Mouse (Mus musculus) C2C12 (cell line): ENCODE results near the gene Gm20388. TPM values are rescaled to one million over a fixed set of nuclear protein-coding genes. Genes with fewer than 3 reads are reported as not detected.

Experiments
- H3K27me3 ChIP-seq: one replicate; pipeline ENCODE4 v1.6.1; 2011; ENCODE audit not compliant: control insufficient read depth, insufficient read depth, insufficient read length
- H3K36me3 ChIP-seq: one replicate; pipeline ENCODE4 v1.6.1; 2011; ENCODE audit not compliant: control insufficient read depth, insufficient read depth
- H3K4me3 ChIP-seq: one replicate; pipeline ENCODE4 v1.5.1; 2011; ENCODE audit warnings: mild to moderate bottlenecking, control low read depth; ENCODE audit not compliant: poor library complexity, insufficient read depth, severe bottlenecking
- H3K79me2 ChIP-seq: one replicate; pipeline ENCODE4 v1.6.1; 2011; ENCODE audit not compliant: control insufficient read depth, insufficient read depth
- H3K79me3 ChIP-seq: one replicate; pipeline ENCODE4 v1.6.1; 2011; ENCODE audit warnings: low read depth, control low read depth
- H3ac ChIP-seq: one replicate; pipeline ENCODE3; 2011; ENCODE audit warnings: low read depth; ENCODE audit not compliant: control insufficient read depth, insufficient read length
- CEBPB ChIP-seq: IDR thresholded peaks from one replicate; pipeline ENCODE4 v1.6.1; 2011; ENCODE audit warnings: low read depth, mild to moderate bottlenecking, control low read depth, moderate library complexity
- CTCF ChIP-seq: IDR thresholded peaks from one replicate; pipeline ENCODE4 v1.5.1; 2011; ENCODE audit not compliant: control insufficient read depth, insufficient read depth, insufficient read length
- FOSL1 ChIP-seq: IDR thresholded peaks from one replicate; pipeline ENCODE4 v1.8.0; 2011; ENCODE audit warnings: mild to moderate bottlenecking, low read length; ENCODE audit not compliant: poor library complexity, insufficient read depth, severe bottlenecking
- MAX ChIP-seq: IDR thresholded peaks from one replicate; pipeline ENCODE4 v1.6.1; 2011; ENCODE audit warnings: mild to moderate bottlenecking, control low read depth
- MYOD1 ChIP-seq: IDR thresholded peaks from one replicate; pipeline ENCODE4 v1.6.1; 2011; ENCODE audit warnings: low read depth; ENCODE audit not compliant: control insufficient read depth, insufficient read length
- MYOG ChIP-seq: IDR thresholded peaks from one replicate; pipeline ENCODE4 v1.6.1; 2011; ENCODE audit not compliant: control insufficient read depth, insufficient read length; ENCODE audit errors: extremely low read depth
- USF1 ChIP-seq: IDR thresholded peaks from one replicate; pipeline ENCODE4 v1.6.1; 2011; ENCODE audit warnings: low read depth, mild to moderate bottlenecking, control low read depth, moderate library complexity
- polyA plus RNA-seq: library from polyadenylated mRNA; unstranded; fragments of >200 nt; fragmentation: generic; extraction: Trizol; gene quantifications from one replicate; pipeline ENCODE4 v1.2.1, GENCODE M21; 2012; ENCODE audit warnings: missing spikeins

Gm20388 gene
- polyA plus RNA-seq, 1 experiment: 15.0 TPM

DNA sequence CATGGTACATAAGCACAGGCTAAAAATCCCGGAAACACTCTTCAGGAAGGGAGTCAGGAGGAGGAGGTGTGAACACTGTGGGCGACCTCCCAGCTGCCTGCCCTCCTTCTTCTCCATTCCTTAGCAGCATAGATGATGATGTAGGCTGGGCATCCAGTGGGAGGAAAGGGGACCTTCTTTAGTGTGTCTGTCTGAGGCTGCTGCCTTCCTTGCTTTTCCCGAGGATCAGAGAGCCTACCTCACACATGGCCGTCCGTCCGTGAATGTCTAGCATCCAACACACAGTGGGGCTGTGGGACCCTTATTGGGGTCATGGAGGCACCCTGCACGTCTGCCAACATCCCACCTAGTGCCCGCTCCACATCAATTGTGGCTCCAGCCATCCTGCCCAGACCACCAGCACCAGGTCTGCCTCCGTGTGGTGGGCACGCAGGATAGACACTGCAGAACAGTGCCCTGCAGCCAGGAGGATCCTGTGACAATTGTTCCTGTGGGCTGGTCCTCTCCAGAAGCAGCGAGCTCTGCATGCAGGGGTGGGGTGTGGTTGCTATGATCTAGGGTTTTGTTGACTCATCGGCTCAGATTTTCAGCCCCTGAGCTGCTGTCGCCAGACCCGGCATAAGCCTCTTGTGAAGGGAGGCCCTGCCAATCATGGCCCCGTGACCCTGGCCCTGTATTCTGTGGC lies 2174.2 kb downstream of the Gm20388 start:
- Histone ChIP-seq H3K79me2 (no peaks in the 10 kb centered on the region), H3K79me3 (no peaks in the 10 kb centered on the region), H3K4me3 (no peak overlapping the region), H3K36me3 (no peaks in the 10 kb centered on the region), H3K27me3 (no peaks in the 10 kb centered on the region), H3ac (no peak overlapping the region)
- TF ChIP-seq USF1 (peak; percentile 51), MYOD1 (no peak)

DNA sequence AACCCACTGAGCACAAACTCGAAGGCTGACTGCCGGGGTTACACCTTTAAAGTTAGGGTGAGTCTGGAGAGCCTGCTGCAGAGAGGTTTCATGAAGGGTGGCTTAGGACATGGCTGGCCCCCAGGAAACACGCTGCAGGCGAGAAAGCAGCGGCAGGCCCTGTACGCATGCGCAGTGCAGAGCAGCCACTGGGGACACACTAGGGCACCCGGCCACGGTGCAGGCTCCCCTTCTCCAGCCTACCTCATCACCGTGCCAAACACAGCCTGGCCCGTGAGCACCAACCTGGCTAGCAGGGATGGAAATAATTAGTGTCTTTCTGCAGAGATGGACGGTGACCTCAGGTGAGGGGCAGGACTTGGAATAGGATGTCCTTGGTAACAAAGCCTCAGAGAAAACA lies 2175.4 kb downstream of the Gm20388 start:
- no peaks in the 10 kb centered on the region for H3K27me3 ChIP-seq
- H3K79me2 ChIP-seq: no peaks in the 10 kb centered on the region
- no peak overlapping the region for H3ac ChIP-seq
- H3K36me3 ChIP-seq: no peaks in the 10 kb centered on the region
- no peaks in the 10 kb centered on the region for H3K79me3 ChIP-seq
- TF ChIP-seq MYOD1 (no peak), USF1 (no peak), FOSL1 (no peak), CTCF (no peak), MYOG (no peak), CEBPB (no peak), MAX (no peak)
- H3K4me3 ChIP-seq: no peak overlapping the region

DNA sequence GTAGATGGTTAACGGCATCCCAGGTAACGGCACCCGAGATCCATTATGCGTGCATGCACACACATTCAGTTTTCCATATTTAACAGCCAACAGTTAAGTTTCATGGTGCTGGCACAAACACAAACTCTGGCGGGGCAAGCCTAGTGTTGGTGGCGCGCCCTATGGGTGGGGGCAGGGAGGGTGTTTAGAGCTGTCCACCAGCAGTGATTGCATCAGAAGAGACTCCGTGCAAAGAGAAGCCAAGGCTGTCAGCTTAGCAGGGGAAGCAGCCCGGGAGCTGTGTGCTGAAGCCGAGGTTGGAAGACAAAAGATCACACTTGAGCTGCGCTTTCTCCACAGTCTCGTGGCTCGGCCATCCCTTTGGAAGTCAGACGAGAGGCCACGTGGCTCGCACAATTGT lies 2178.0 kb downstream of the Gm20388 start:
- H3K4me3 ChIP-seq: no peak overlapping the region

DNA sequence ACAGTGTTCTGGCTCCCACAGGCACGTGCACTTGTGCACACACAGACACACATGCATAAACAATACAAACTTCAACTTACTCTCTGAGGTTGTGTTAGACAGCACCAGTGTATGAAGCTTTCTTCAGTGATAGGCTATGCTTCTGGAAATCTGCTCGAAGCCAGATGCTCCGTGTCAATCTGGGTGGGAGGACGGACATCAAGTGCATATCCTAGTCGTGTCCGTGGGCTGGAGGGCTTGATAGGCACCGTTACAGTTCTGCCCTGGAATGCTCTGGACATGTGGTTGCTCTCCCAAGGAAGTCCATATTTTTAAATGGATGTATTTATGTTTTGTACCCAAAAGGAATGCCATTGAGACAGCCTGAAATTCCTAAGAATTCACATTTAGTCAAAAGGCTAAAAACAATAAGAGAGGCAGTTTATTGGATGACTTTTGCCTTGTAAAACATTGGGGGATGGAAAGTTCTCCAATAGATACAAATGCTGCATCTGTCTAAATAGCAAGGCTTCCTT lies 2178.6 kb downstream of the Gm20388 start:
- H3K4me3 ChIP-seq: no peak overlapping the region
- H3ac ChIP-seq: no peak overlapping the region
- TF ChIP-seq MAX: no peak
- TF ChIP-seq MYOD1: no peak
- TF ChIP-seq FOSL1: no peak
- H3K27me3 ChIP-seq: no peaks in the 10 kb centered on the region
- H3K79me3 ChIP-seq: no peaks in the 10 kb centered on the region
- H3K79me2 ChIP-seq: no peaks in the 10 kb centered on the region
- H3K36me3 ChIP-seq: no peaks in the 10 kb centered on the region

More for the DNA sequence above, 2178.0 kb downstream of the Gm20388 start:
- H3ac ChIP-seq: no peak overlapping the region
- TF ChIP-seq CTCF (no peak), CEBPB (no peak), MAX (no peak), MYOD1 (no peak), USF1 (no peak), FOSL1 (no peak), MYOG (no peak)
- no peaks in the 10 kb centered on the region for H3K27me3 ChIP-seq
- H3K79me3 ChIP-seq: no peaks in the 10 kb centered on the region
- H3K79me2 ChIP-seq: no peaks in the 10 kb centered on the region
- no peaks in the 10 kb centered on the region for H3K36me3 ChIP-seq

DNA sequence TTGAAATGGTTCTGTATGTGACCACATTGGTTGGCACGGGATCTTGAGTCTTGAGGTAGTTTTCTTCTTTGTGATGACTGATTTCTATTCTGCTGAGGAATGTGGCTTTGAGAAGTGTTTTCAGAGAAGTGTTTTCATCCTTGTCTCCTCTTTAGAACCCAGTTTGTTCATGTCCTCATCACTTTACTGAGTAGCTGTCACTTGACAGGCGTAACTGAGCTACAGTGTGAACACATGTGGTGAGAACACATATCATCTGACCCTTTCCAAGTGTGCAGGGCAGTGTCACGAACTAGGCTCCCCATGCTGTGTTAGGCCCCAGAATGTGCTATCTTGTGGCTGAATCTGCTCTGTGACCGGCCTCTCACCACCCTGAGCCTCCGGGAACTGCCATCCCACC lies 2181.8 kb downstream of the Gm20388 start:
- TF ChIP-seq MAX: no peak
- no peak for TF ChIP-seq FOSL1
- TF ChIP-seq MYOG: no peak
- TF ChIP-seq USF1: no peak
- TF ChIP-seq MYOD1: no peak
- no peak for TF ChIP-seq CTCF
- TF ChIP-seq CEBPB: no peak
- Histone ChIP-seq H3K27me3 (no peaks in the 10 kb centered on the region), H3K4me3 (no peak overlapping the region), H3K79me2 (no peaks in the 10 kb centered on the region), H3K79me3 (no peaks in the 10 kb centered on the region), H3ac (no peak overlapping the region), H3K36me3 (no peaks in the 10 kb centered on the region)

DNA sequence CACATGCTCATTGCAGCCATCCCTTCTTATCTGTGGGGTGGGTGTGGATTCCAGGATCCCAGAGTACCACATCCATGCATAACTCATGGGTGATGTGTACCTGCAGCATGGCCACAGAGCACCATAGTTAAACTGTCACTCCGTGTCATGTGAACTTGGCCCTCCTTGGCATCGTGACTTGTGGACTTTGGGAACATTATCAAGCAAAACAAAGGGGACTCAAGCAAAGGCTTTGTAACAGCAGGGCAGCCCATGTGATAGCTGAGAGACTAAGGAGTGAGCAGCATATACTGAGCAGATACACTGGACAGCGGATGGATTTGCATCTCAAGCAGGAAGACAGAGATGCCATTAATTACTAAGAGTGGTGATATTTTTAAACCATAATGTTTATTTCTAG lies 2188.1 kb downstream of the Gm20388 start:
- Histone ChIP-seq H3K79me3 (no peaks in the 10 kb centered on the region), H3ac (no peak overlapping the region), H3K79me2 (no peaks in the 10 kb centered on the region), H3K36me3 (no peaks in the 10 kb centered on the region), H3K27me3 (no peaks in the 10 kb centered on the region), H3K4me3 (no peak overlapping the region)
- no peak for TF ChIP-seq CTCF
- no peak for TF ChIP-seq USF1
- no peak for TF ChIP-seq MAX
- no peak for TF ChIP-seq MYOD1
- no peak for TF ChIP-seq FOSL1
- TF ChIP-seq MYOG: no peak
